Mouse (Mus musculus) limb, embryonic 14.5 days (tissue): ENCODE data around the gene Taf1a. TPM values are rescaled to one million over a fixed set of nuclear protein-coding genes. Genes with fewer than 3 reads are reported as not detected.
"Not testable (repeated sequence)": the region's sequence is repeated elsewhere in the genome, so short reads cannot be mapped to it uniquely, and the experiment has no call there.

Source experiments
- ATAC-seq: fragments of 200-750 bp; cut with Nextera tagmentation; 2 replicates; pipeline ENCODE4 v1.8.0; 2017; ENCODE audit warnings: low read depth, moderate number of reproducible peaks, moderate TSS enrichment; ENCODE audit not compliant: low FRiP score
- DNase-seq: peaks from one replicate; pipeline ENCODE4 v3.0.0-alpha.2; 2015; ENCODE audit warnings: low spot score
- H3K27ac ChIP-seq: fragments of 300-500 bp; sonication (generic); replicated peaks from 2 replicates; pipeline ENCODE4 v1.5.1; 2014; ENCODE audit warnings: low read depth, mild to moderate bottlenecking, low read length, moderate library complexity, mixed read lengths
- H3K27me3 ChIP-seq: fragments of 300-500 bp; sonication (generic); 2 replicates; pipeline ENCODE4 v1.6.1; 2014; ENCODE audit warnings: low read length, mixed read lengths; ENCODE audit not compliant: control insufficient read depth, insufficient read depth
- H3K36me3 ChIP-seq: fragments of 300-500 bp; sonication (generic); 2 replicates; pipeline ENCODE4 v1.6.1; 2014; ENCODE audit warnings: mild to moderate bottlenecking, low read length, moderate library complexity, mixed read lengths; ENCODE audit not compliant: control insufficient read depth, insufficient read depth
- H3K4me1 ChIP-seq: fragments of 300-500 bp; sonication (generic); 2 replicates; pipeline ENCODE4 v1.6.1; 2014; ENCODE audit warnings: antibody characterized with exemption, low read length, mixed read lengths; ENCODE audit not compliant: control insufficient read depth, insufficient read depth
- H3K4me2 ChIP-seq: fragments of 300-500 bp; sonication (generic); replicated peaks from 2 replicates; pipeline ENCODE4 v1.6.1; 2014; ENCODE audit warnings: low read depth, mild to moderate bottlenecking, low read length, moderate library complexity; ENCODE audit not compliant: severe bottlenecking
- H3K4me3 ChIP-seq: fragments of 300-500 bp; sonication (generic); replicated peaks from 2 replicates; pipeline ENCODE4 v1.5.1; 2014; ENCODE audit warnings: low read length
- H3K9ac ChIP-seq: fragments of 300-500 bp; sonication (generic); 2 replicates; pipeline ENCODE4 v1.6.1; 2014; ENCODE audit warnings: mild to moderate bottlenecking, low read depth, low read length, moderate library complexity; ENCODE audit not compliant: severe bottlenecking
- H3K9me3 ChIP-seq: fragments of 300-500 bp; sonication (generic); 2 replicates; pipeline ENCODE4 v1.6.1; 2016; ENCODE audit warnings: low read length; ENCODE audit not compliant: control insufficient read depth
- POLR2A ChIP-seq: fragments of 200-500 bp; IDR thresholded peaks from 2 replicates; pipeline ENCODE4 v1.8.0; 2012; ENCODE audit warnings: inconsistent platforms, mild to moderate bottlenecking, moderate library complexity, borderline replicate concordance; ENCODE audit not compliant: insufficient read depth, insufficient read length; ENCODE audit errors: extremely low read depth
- WGBS: fragments of 180-500 bp; shearing (Covaris S2); extraction: QIAGEN DNeasy Blood & Tissue Kit; methylation state at CpG from one replicate; pipeline ENCODE4 v1.1.7; 2014; 5-methylcytosine and 5-hydroxymethylcytosine counted together
- polyA plus RNA-seq, 2 experiments: library from polyadenylated mRNA; depleted of rRNA in 1 of 2; stranded (reverse) in 1 of 2; unstranded in 1 of 2; fragments of >200 nt; fragmentation: Nextera tagmentation in 1 of 2; extraction: Ambion mirVana in 1 of 2; gene quantifications; 2 replicates each; pipeline versions ENCODE4 v1.2.1 to v1.2.3; 2012 to 2014

Taf1a gene
- polyA plus RNA-seq, 2 experiments, result 21.1 to 41.3 TPM

- DNase-seq (no peak), ATAC-seq (no peak)
- H3K4me3 ChIP-seq, result no peak overlapping the region
- H3K9me3 ChIP-seq, result no peaks in the 10 kb centered on the region
- H3K36me3 ChIP-seq, result no peaks in the 10 kb centered on the region
- 84% methylated on average over 5 of the region's 5 CpGs for WGBS
- H3K9ac ChIP-seq, result no peak overlapping the region
- no peak for TF ChIP-seq POLR2A
- no peak overlapping the region for H3K4me2 ChIP-seq
- H3K27me3 ChIP-seq, result peaks cover 8% of the 10 kb centered on the region; the same call in 1 of the 2 replicates
- no peak overlapping the region for H3K27ac ChIP-seq
- no peaks in the 10 kb centered on the region for H3K4me1 ChIP-seq
Observed at GRCm38 (mm10) chr1:183381816-183382215, 7.0 kb upstream of the Taf1a start.

- DNase-seq (no peak), ATAC-seq (no peak)
- Histone ChIP-seq H3K27me3 (peaks cover 9% of the 10 kb centered on the region; the same call in 1 of the 2 replicates), H3K36me3 (no peaks in the 10 kb centered on the region), H3K27ac (no peak overlapping the region), H3K9me3 (no peaks in the 10 kb centered on the region), H3K4me3 (no peak overlapping the region), H3K4me1 (no peaks in the 10 kb centered on the region), H3K4me2 (no peak overlapping the region), H3K9ac (no peak overlapping the region)
- WGBS, result 91% methylated on average over 2 of the region's 2 CpGs
- no peak for TF ChIP-seq POLR2A
Observed at GRCm38 (mm10) chr1:183382621-183383020, 6.2 kb upstream of the Taf1a start.

GRCm38 (mm10) chr1:183387421-183387820 lies 1.4 kb upstream of the Taf1a start:
- DNase-seq, H3K9me3 ChIP-seq, H3K27ac ChIP-seq, H3K4me2 ChIP-seq, H3K9ac ChIP-seq, ATAC-seq, H3K4me1 ChIP-seq, H3K36me3 ChIP-seq, H3K4me3 ChIP-seq, H3K27me3 ChIP-seq: not testable (repeated sequence)
- 99% methylated on average over 3 of the region's 3 CpGs for WGBS

- WGBS, result 89% methylated on average over 3 of the region's 3 CpGs
- Histone ChIP-seq H3K36me3 (peaks cover 73% of the 10 kb centered on the region), H3K9me3 (no peaks in the 10 kb centered on the region), H3K27ac (no peak overlapping the region), H3K4me2 (no peak overlapping the region), H3K4me1 (no peaks in the 10 kb centered on the region), H3K9ac (no peak overlapping the region), H3K27me3 (no peaks in the 10 kb centered on the region), H3K4me3 (no peak overlapping the region)
- no peak for TF ChIP-seq POLR2A
- DNase-seq (no peak), ATAC-seq (no peak)
Observed at GRCm38 (mm10) chr1:183403396-183403795, 14.6 kb downstream of the Taf1a start.

- Histone ChIP-seq H3K4me2 (no peak overlapping the region), H3K27ac (no peak overlapping the region), H3K36me3 (peaks cover 27% of the 10 kb centered on the region), H3K27me3 (no peaks in the 10 kb centered on the region), H3K9ac (no peak overlapping the region), H3K4me3 (no peak overlapping the region), H3K4me1 (no peaks in the 10 kb centered on the region), H3K9me3 (no peaks in the 10 kb centered on the region)
- no peak for TF ChIP-seq POLR2A
- WGBS, result 90% methylated on average over 15 of the region's 15 CpGs
- no peak for ATAC-seq
- DNase-seq, result no peak
Observed at GRCm38 (mm10) chr1:183414081-183414727, 25.4 kb downstream of the Taf1a start.

- H3K4me1 ChIP-seq, result no peaks in the 10 kb centered on the region
- no peak for ATAC-seq
- WGBS, result 75% methylated on average over 12 of the region's 12 CpGs
- no peaks in the 10 kb centered on the region for H3K9me3 ChIP-seq
- TF ChIP-seq POLR2A, result no peak
- H3K27me3 ChIP-seq, result no peaks in the 10 kb centered on the region
- no peak within 1 kb of the TSS for H3K9ac ChIP-seq
- no peak within 1 kb of the TSS for H3K4me2 ChIP-seq
- DNase-seq, result no peak
- H3K36me3 ChIP-seq, result no peaks in the 10 kb centered on the region
- no peak within 1 kb of the TSS for H3K27ac ChIP-seq
- no peak within 1 kb of the TSS for H3K4me3 ChIP-seq
Observed at GRCm38 (mm10) chr1:183417873-183418272, 29.1 kb downstream of the Taf1a start, which contains the start of gene Hhipl2. Hhipl2 (plus strand) TSS chr1:183418215.
